Mouse (Mus musculus): Measurements from ENCODE around the gene Sirt2.

GRCm38 (mm10) chr7:28789235-28789634 is 22.7 kb downstream of the Sirt2 start:
- TF ChIP-seq CTCF (IDR thresholded peaks at IDR 0.05; ENCODE audit: low read depth) (no peak), EP300 (IDR thresholded peaks at IDR 0.05; ENCODE audit: low read depth) (no peak)
